Mouse (Mus musculus): ENCODE measurements around the gene Eif3i.

Eif3i gene

GRCm38 (mm10) chr4:129600233-129601158 lies at the start of gene Eif3i, which contains the start of gene Tmem234:
TSS of gene Eif3i (minus strand) at chr4:129600648.
TSS of gene Tmem234 (plus strand) at chr4:129600668.
- DNase-seq, result peak; percentile 86 to 91

GRCm38 (mm10) chr4:129648656-129649055 lies 48.2 kb upstream of the Eif3i start:
- no peak for DNase-seq

- DNase-seq, result no peak
Measured at GRCm38 (mm10) chr4:129645204-129645603, 44.8 kb upstream of the Eif3i start.

- DNase-seq, result peak in 1 of 2 experiments; percentile 22
Measured at GRCm38 (mm10) chr4:129641756-129642155, 41.3 kb upstream of the Eif3i start.

GRCm38 (mm10) chr4:129640638-129641467 lies 40.4 kb upstream of the Eif3i start, which contains the start of gene Txlna:
TSS of gene Txlna (minus strand) at chr4:129641065.
- DNase-seq, result peak; percentile 97 to 98

GRCm38 (mm10) chr4:129640101-129640637 lies 39.7 kb upstream of the Eif3i start:
- DNase-seq, result peak; percentile 43 to 69

- DNase-seq, result no peak
Measured at GRCm38 (mm10) chr4:129639221-129639620, 38.8 kb upstream of the Eif3i start.

- DNase-seq, result no peak
Measured at GRCm38 (mm10) chr4:129633852-129634251, 33.4 kb upstream of the Eif3i start.

- DNase-seq, result no peak
Measured at GRCm38 (mm10) chr4:129631867-129632266, 31.4 kb upstream of the Eif3i start.

- peak; percentile 51 to 59 for DNase-seq
Measured at GRCm38 (mm10) chr4:129630944-129631343, 30.5 kb upstream of the Eif3i start.

- DNase-seq, result no peak
Measured at GRCm38 (mm10) chr4:129626035-129626434, 25.6 kb upstream of the Eif3i start.

- no peak for DNase-seq
Measured at GRCm38 (mm10) chr4:129625496-129625895, 25.0 kb upstream of the Eif3i start.

GRCm38 (mm10) chr4:129625029-129625370 lies 24.6 kb upstream of the Eif3i start:
- peak; percentile 73 to 76 for DNase-seq

GRCm38 (mm10) chr4:129624281-129625028 lies 24.0 kb upstream of the Eif3i start:
- DNase-seq, result peak; percentile 80 to 90

GRCm38 (mm10) chr4:129623681-129624091 lies 23.2 kb upstream of the Eif3i start, which contains the start of gene Ccdc28b:
TSS of gene Ccdc28b (minus strand) at chr4:129623947.
- peak; percentile 55 to 69 for DNase-seq

GRCm38 (mm10) chr4:129622803-129623535 lies 22.5 kb upstream of the Eif3i start:
- DNase-seq, result no peak

GRCm38 (mm10) chr4:129622120-129622802 lies 21.8 kb upstream of the Eif3i start:
- DNase-seq, result no peak

- DNase-seq, result peak in 1 of 2 experiments; percentile 34
Measured at GRCm38 (mm10) chr4:129621283-129621841, 20.9 kb upstream of the Eif3i start.

- no peak for DNase-seq
Measured at GRCm38 (mm10) chr4:129620419-129621282, 20.2 kb upstream of the Eif3i start.

Data from kidney, postnatal 4 days (tissue).